Mouse (Mus musculus): ENCODE measurements around the gene Nlrc4. TPM values are rescaled to one million over a fixed set of nuclear protein-coding genes. Genes with fewer than 3 reads are reported as not detected.

Nlrc4 gene
- polyA plus RNA-seq (2012; rRNA removed) (0.15 and 0.16 TPM in 2 replicates), polyA plus RNA-seq (2014; fragmentation: Nextera tagmentation; extraction: Ambion mirVana) (0.26 and 0.50 TPM in 2 replicates)

DNA sequence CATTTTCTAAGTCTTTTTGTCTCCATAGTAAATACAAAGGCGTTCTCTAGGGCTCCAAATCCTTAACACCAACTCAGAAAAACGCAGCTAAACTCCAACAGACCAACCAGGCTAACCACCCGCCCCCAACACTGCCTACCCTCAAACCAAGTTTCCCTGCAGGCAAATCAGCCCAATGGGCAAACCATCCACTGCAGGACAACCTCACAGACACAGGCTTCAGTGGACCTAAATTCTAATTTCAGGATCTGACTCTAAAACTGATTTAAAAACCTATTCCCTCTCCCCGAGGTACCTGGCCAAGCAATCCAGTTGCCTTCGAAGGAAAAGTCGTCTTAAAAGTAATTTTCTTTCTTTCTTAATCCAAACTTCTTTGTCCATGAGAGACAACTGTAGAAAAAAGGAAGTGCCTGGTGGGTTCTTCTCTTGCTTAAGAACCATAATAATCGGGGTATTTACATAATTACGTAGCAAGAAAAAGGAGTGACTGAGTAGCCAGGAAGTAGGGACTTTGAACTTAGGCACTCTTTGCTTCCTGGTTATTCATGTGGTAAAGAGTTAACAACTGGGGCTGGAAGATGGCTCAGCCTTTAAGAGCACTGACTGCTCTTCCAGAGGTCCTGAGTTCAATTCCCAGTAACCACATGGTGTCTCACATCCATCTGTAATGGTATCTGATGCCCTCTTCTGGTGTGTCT lies at the start of gene Nlrc4:
TSS of gene Nlrc4 (minus strand) at position 432 of the 698 bp plus-strand sequence.
- ATAC-seq (ENCODE audit: low FRiP score, low read depth) (no peak), DNase-seq (ENCODE audit: low spot score) (no peak)
- Histone ChIP-seq H3K27ac (replicated peaks; ENCODE audit: low read depth, low read length) (no peak within 1 kb of the TSS), H3K4me3 (replicated peaks; ENCODE audit: low read length) (no peak within 1 kb of the TSS), H3K9me3 (ENCODE audit: control insufficient read depth, low read length) (no peaks in the 10 kb centered on the region), H3K4me1 (ENCODE audit: control insufficient read depth, insufficient read depth, low read length) (no peaks in the 10 kb centered on the region), H3K27me3 (ENCODE audit: control insufficient read depth, insufficient read depth, low read length) (no peaks in the 10 kb centered on the region), H3K36me3 (ENCODE audit: control insufficient read depth, insufficient read depth, low read length) (no peaks in the 10 kb centered on the region), H3K4me2 (replicated peaks; ENCODE audit: low read depth, low read length, severe bottlenecking) (no peak within 1 kb of the TSS), H3K9ac (ENCODE audit: low read depth, low read length, severe bottlenecking) (no peak within 1 kb of the TSS)
- 54% methylated on average over 8 of the region's 8 CpGs for WGBS
- TF ChIP-seq POLR2A (IDR thresholded peaks at IDR 0.05; ENCODE audit: borderline replicate concordance, extremely low read depth, insufficient read depth, insufficient read length), result no peak

- TF ChIP-seq POLR2A (IDR thresholded peaks at IDR 0.05; ENCODE audit: borderline replicate concordance, extremely low read depth, insufficient read depth, insufficient read length), result no peak
- Histone ChIP-seq H3K36me3 (ENCODE audit: control insufficient read depth, insufficient read depth, low read length) (no peaks in the 10 kb centered on the region), H3K9ac (ENCODE audit: low read depth, low read length, severe bottlenecking) (no peak overlapping the region), H3K9me3 (ENCODE audit: control insufficient read depth, low read length) (no peaks in the 10 kb centered on the region), H3K27me3 (ENCODE audit: control insufficient read depth, insufficient read depth, low read length) (no peaks in the 10 kb centered on the region), H3K4me2 (replicated peaks; ENCODE audit: low read depth, low read length, severe bottlenecking) (no peak overlapping the region), H3K4me3 (replicated peaks; ENCODE audit: low read length) (no peak overlapping the region), H3K4me1 (ENCODE audit: control insufficient read depth, insufficient read depth, low read length) (no peaks in the 10 kb centered on the region), H3K27ac (replicated peaks; ENCODE audit: low read depth, low read length) (no peak overlapping the region)
- WGBS, result 78% methylated on average over 3 of the region's 3 CpGs
- no peak for ATAC-seq (ENCODE audit: low FRiP score, low read depth)
- no peak for DNase-seq (ENCODE audit: low spot score)
Observed at GRCm38 (mm10) chr17:74508600-74508999, 49.7 kb upstream of the Nlrc4 start.

GRCm38 (mm10) chr17:74507934-74508333 lies 49.0 kb upstream of the Nlrc4 start:
- Histone ChIP-seq H3K4me2 (replicated peaks; ENCODE audit: low read depth, low read length, severe bottlenecking) (no peak overlapping the region), H3K9me3 (ENCODE audit: control insufficient read depth, low read length) (no peaks in the 10 kb centered on the region), H3K36me3 (ENCODE audit: control insufficient read depth, insufficient read depth, low read length) (no peaks in the 10 kb centered on the region), H3K4me3 (replicated peaks; ENCODE audit: low read length) (no peak overlapping the region), H3K9ac (ENCODE audit: low read depth, low read length, severe bottlenecking) (no peak overlapping the region), H3K27ac (replicated peaks; ENCODE audit: low read depth, low read length) (no peak overlapping the region), H3K4me1 (ENCODE audit: control insufficient read depth, insufficient read depth, low read length) (no peaks in the 10 kb centered on the region), H3K27me3 (ENCODE audit: control insufficient read depth, insufficient read depth, low read length) (no peaks in the 10 kb centered on the region)
- TF ChIP-seq POLR2A (IDR thresholded peaks at IDR 0.05; ENCODE audit: borderline replicate concordance, extremely low read depth, insufficient read depth, insufficient read length), result no peak
- WGBS, result 71% methylated on average over 2 of the region's 2 CpGs
- ATAC-seq (ENCODE audit: low FRiP score, low read depth), result no peak
- no peak for DNase-seq (ENCODE audit: low spot score)

DNA sequence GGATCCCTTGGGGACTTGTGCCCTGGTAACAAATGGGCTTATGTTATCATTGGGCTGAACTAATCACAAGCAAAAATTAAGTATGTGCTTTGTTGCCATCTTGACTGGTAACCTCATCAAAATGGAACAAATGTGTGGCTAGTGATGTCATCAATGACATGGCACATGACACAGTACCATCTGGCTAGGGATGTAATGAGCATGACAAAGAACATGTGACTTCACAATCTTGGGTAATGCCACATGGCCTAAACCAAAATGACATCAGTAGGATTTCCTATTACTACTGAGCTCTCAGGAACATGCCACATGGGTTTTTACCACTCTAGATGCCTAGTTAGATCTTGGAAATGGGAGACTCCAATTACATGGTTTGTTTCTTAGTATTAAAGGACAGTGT lies 42.1 kb upstream of the Nlrc4 start:
- no peak for TF ChIP-seq POLR2A (IDR thresholded peaks at IDR 0.05; ENCODE audit: borderline replicate concordance, extremely low read depth, insufficient read depth, insufficient read length)
- H3K4me1 ChIP-seq (ENCODE audit: control insufficient read depth, insufficient read depth, low read length), result no peaks in the 10 kb centered on the region
- no peak overlapping the region for H3K27ac ChIP-seq (replicated peaks; ENCODE audit: low read depth, low read length)
- ATAC-seq (ENCODE audit: low FRiP score, low read depth) (no peak), DNase-seq (ENCODE audit: low spot score) (no peak)
- no peaks in the 10 kb centered on the region for H3K27me3 ChIP-seq (ENCODE audit: control insufficient read depth, insufficient read depth, low read length)
- peaks cover 48% of the 10 kb centered on the region for H3K36me3 ChIP-seq (ENCODE audit: control insufficient read depth, insufficient read depth, low read length)
- H3K4me3 ChIP-seq (replicated peaks; ENCODE audit: low read length), result no peak overlapping the region
- H3K9me3 ChIP-seq (ENCODE audit: control insufficient read depth, low read length), result no peaks in the 10 kb centered on the region
- H3K4me2 ChIP-seq (replicated peaks; ENCODE audit: low read depth, low read length, severe bottlenecking), result no peak overlapping the region
- no peak overlapping the region for H3K9ac ChIP-seq (ENCODE audit: low read depth, low read length, severe bottlenecking)

DNA sequence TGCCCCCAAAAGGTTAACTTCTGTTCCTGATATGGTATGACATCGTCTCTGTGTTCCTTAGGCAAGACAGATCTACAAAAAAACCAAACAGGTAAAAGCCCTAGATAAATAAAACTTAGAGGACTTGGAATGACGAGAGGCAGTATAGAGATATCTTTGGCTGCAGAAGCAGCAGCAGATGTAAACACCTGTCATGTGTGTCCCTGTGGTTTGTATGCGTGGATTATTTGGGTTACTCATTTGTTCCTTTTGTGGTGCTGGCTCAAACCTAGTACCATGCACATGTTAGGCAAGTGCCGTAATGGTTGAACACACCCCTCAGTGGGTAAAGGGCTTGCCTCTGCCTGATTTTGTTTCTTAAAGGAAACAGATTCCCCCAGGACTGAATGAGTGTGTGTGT lies 41.3 kb upstream of the Nlrc4 start:
- Histone ChIP-seq H3K4me1 (ENCODE audit: control insufficient read depth, insufficient read depth, low read length) (no peaks in the 10 kb centered on the region), H3K27me3 (ENCODE audit: control insufficient read depth, insufficient read depth, low read length) (no peaks in the 10 kb centered on the region), H3K36me3 (ENCODE audit: control insufficient read depth, insufficient read depth, low read length) (peaks cover 56% of the 10 kb centered on the region), H3K27ac (replicated peaks; ENCODE audit: low read depth, low read length) (no peak overlapping the region), H3K9me3 (ENCODE audit: control insufficient read depth, low read length) (no peaks in the 10 kb centered on the region), H3K4me3 (replicated peaks; ENCODE audit: low read length) (no peak overlapping the region), H3K9ac (ENCODE audit: low read depth, low read length, severe bottlenecking) (no peak overlapping the region), H3K4me2 (replicated peaks; ENCODE audit: low read depth, low read length, severe bottlenecking) (no peak overlapping the region)
- no peak for DNase-seq (ENCODE audit: low spot score)
- ATAC-seq (ENCODE audit: low FRiP score, low read depth), result no peak
- TF ChIP-seq POLR2A (IDR thresholded peaks at IDR 0.05; ENCODE audit: borderline replicate concordance, extremely low read depth, insufficient read depth, insufficient read length), result no peak
- 95% methylated on average over 4 of the region's 4 CpGs for WGBS

Data from limb, embryonic 14.5 days (tissue).